Mouse (Mus musculus) liver, postnatal 0 days (tissue): ENCODE measurements around the gene Figla. TPM values are rescaled to one million over a fixed set of nuclear protein-coding genes. Genes with fewer than 3 reads are reported as not detected.

ENCODE experiments used
- ATAC-seq: fragments of 200-750 bp; cut with Nextera tagmentation; 2 replicates; pipeline ENCODE4 v1.8.0; 2017; ENCODE audit warnings: mild to moderate bottlenecking, moderate library complexity
- DNase-seq: peaks from one replicate; pipeline ENCODE4 v3.0.0-alpha.2; 2016
- H3K27ac ChIP-seq: fragments of 300-500 bp; sonication (generic); 2 replicates; pipeline ENCODE4 v1.5.1; 2014; ENCODE audit warnings: antibody characterized with exemption, moderate library complexity, mild to moderate bottlenecking, low read depth
- H3K27me3 ChIP-seq: fragments of 300-500 bp; sonication (generic); 2 replicates; pipeline ENCODE4 v1.6.1; 2014; ENCODE audit warnings: low read length, control low read depth, mixed read lengths; ENCODE audit not compliant: insufficient read depth
- H3K36me3 ChIP-seq: fragments of 300-500 bp; sonication (generic); replicated peaks from 2 replicates; pipeline ENCODE4 v1.6.1; 2014; ENCODE audit warnings: mild to moderate bottlenecking, control low read depth, low read length, moderate library complexity, mixed read lengths; ENCODE audit not compliant: insufficient read depth
- H3K4me1 ChIP-seq: fragments of 300-500 bp; sonication (generic); 2 replicates; pipeline ENCODE4 v1.6.1; 2014; ENCODE audit warnings: antibody characterized with exemption, mild to moderate bottlenecking, control low read depth; ENCODE audit not compliant: insufficient read depth
- H3K4me2 ChIP-seq: fragments of 300-500 bp; sonication (generic); 2 replicates; pipeline ENCODE4 v1.6.1; 2014; ENCODE audit warnings: low read depth, mild to moderate bottlenecking, low read length, moderate library complexity, mixed read lengths
- H3K4me3 ChIP-seq: fragments of 300-500 bp; sonication (generic); 2 replicates; pipeline ENCODE4 v1.5.1; 2014; ENCODE audit warnings: low read depth, low read length
- H3K9ac ChIP-seq: fragments of 300-500 bp; sonication (generic); replicated peaks from 2 replicates; pipeline ENCODE4 v1.6.1; 2014; ENCODE audit warnings: mild to moderate bottlenecking, moderate library complexity
- H3K9me3 ChIP-seq: fragments of 300-500 bp; sonication (generic); 2 replicates; pipeline ENCODE4 v1.6.1; 2016; ENCODE audit warnings: mild to moderate bottlenecking, control low read depth, low read length, mixed read lengths
- CTCF ChIP-seq: sonication (generic); IDR thresholded peaks from 2 replicates; pipeline ENCODE4 v1.5.1; 2016; ENCODE audit warnings: antibody characterized with exemption, low read depth
- EP300 ChIP-seq: IDR thresholded peaks from 2 replicates; pipeline ENCODE4 v1.6.1; 2016; ENCODE audit warnings: antibody characterized with exemption, low read depth, mild to moderate bottlenecking
- WGBS: fragments of 180-500 bp; shearing (Covaris S2); extraction: QIAGEN DNeasy Blood & Tissue Kit; methylation state at CpG from one replicate; pipeline ENCODE4 v1.1.7; 2014; ENCODE audit not compliant: insufficient replicate concordance; 5-methylcytosine and 5-hydroxymethylcytosine counted together
- polyA plus RNA-seq: library from polyadenylated mRNA; unstranded; fragments of >200 nt; fragmentation: Nextera tagmentation; extraction: Ambion mirVana; gene quantifications from 2 replicates; pipeline ENCODE4 v1.2.1, GENCODE M21; 2015

Figla gene
- polyA plus RNA-seq, 1 experiment from 2014 or later, result not detected

GRCm38 (mm10) chr6:86038901-86039300 is 22.9 kb downstream of the Figla start:
- no peak for DNase-seq
- Histone ChIP-seq H3K27ac (no peak overlapping the region), H3K36me3 (no peaks in the 10 kb centered on the region), H3K9me3 (no peaks in the 10 kb centered on the region), H3K4me2 (no peak overlapping the region), H3K4me3 (no peak overlapping the region), H3K4me1 (no peaks in the 10 kb centered on the region), H3K27me3 (no peaks in the 10 kb centered on the region), H3K9ac (no peak overlapping the region)
- TF ChIP-seq CTCF, result no peak
- TF ChIP-seq EP300, result no peak
- 42% methylated on average over 2 of the region's 2 CpGs for WGBS
- no peak for ATAC-seq

- TF ChIP-seq CTCF (no peak), EP300 (no peak)
- H3K27ac ChIP-seq, result no peak overlapping the region
- H3K27me3 ChIP-seq, result no peaks in the 10 kb centered on the region
- H3K4me3 ChIP-seq, result no peak overlapping the region
- H3K9me3 ChIP-seq, result no peaks in the 10 kb centered on the region
- 64% methylated on average over 1 of the region's 1 CpGs for WGBS
- no peaks in the 10 kb centered on the region for H3K36me3 ChIP-seq
- no peak overlapping the region for H3K9ac ChIP-seq
- DNase-seq, result no peak
- no peaks in the 10 kb centered on the region for H3K4me1 ChIP-seq
- no peak overlapping the region for H3K4me2 ChIP-seq
- ATAC-seq, result no peak
Observed at GRCm38 (mm10) chr6:86040140-86040539, 24.2 kb downstream of the Figla start.

GRCm38 (mm10) chr6:86047510-86047909 is 31.5 kb downstream of the Figla start:
- TF ChIP-seq CTCF (no peak), EP300 (no peak)
- Histone ChIP-seq H3K4me2 (no peak overlapping the region), H3K9me3 (no peaks in the 10 kb centered on the region), H3K4me1 (no peaks in the 10 kb centered on the region; the same call in 1 of the 2 replicates), H3K36me3 (no peaks in the 10 kb centered on the region), H3K27me3 (no peaks in the 10 kb centered on the region), H3K27ac (no peak overlapping the region), H3K9ac (no peak overlapping the region), H3K4me3 (no peak overlapping the region)
- 84% methylated on average over 11 of the region's 11 CpGs for WGBS
- no peak for DNase-seq
- ATAC-seq, result no peak

GRCm38 (mm10) chr6:86048509-86048908 is 32.5 kb downstream of the Figla start:
- no peak for DNase-seq
- Histone ChIP-seq H3K4me3 (no peak overlapping the region), H3K9ac (no peak overlapping the region), H3K9me3 (no peaks in the 10 kb centered on the region), H3K27ac (no peak overlapping the region), H3K4me1 (no peaks in the 10 kb centered on the region; the same call in 1 of the 2 replicates), H3K27me3 (no peaks in the 10 kb centered on the region), H3K36me3 (no peaks in the 10 kb centered on the region), H3K4me2 (no peak overlapping the region)
- ATAC-seq, result no peak
- TF ChIP-seq CTCF (no peak), EP300 (no peak)
- WGBS, result 80% methylated on average over 5 of the region's 5 CpGs

- H3K4me3 ChIP-seq, result no peak overlapping the region
- TF ChIP-seq EP300 (no peak), CTCF (no peak)
- no peak overlapping the region for H3K4me2 ChIP-seq
- no peak overlapping the region for H3K27ac ChIP-seq
- H3K9me3 ChIP-seq, result no peaks in the 10 kb centered on the region
- no peaks in the 10 kb centered on the region for H3K36me3 ChIP-seq
- WGBS, result 59% methylated on average over 6 of the region's 6 CpGs
- H3K27me3 ChIP-seq, result no peaks in the 10 kb centered on the region
- no peak overlapping the region for H3K9ac ChIP-seq
- H3K4me1 ChIP-seq, result no peaks in the 10 kb centered on the region; the same call in 1 of the 2 replicates
- DNase-seq (no peak), ATAC-seq (no peak)
Observed at GRCm38 (mm10) chr6:86050586-86051268, 34.8 kb downstream of the Figla start.

- no peaks in the 10 kb centered on the region for H3K27me3 ChIP-seq
- TF ChIP-seq EP300 (no peak), CTCF (no peak)
- WGBS, result 29% methylated on average over 7 of the region's 7 CpGs
- no peaks in the 10 kb centered on the region; the same call in 1 of the 2 replicates for H3K4me1 ChIP-seq
- no peak overlapping the region for H3K9ac ChIP-seq
- ATAC-seq (no peak), DNase-seq (no peak)
- H3K36me3 ChIP-seq, result no peaks in the 10 kb centered on the region
- no peaks in the 10 kb centered on the region for H3K9me3 ChIP-seq
- no peak overlapping the region for H3K4me3 ChIP-seq
- no peak overlapping the region for H3K27ac ChIP-seq
- H3K4me2 ChIP-seq, result no peak overlapping the region
Observed at GRCm38 (mm10) chr6:86052032-86052459, 36.1 kb downstream of the Figla start.

- ATAC-seq, result no peak
- Histone ChIP-seq H3K4me3 (no peak overlapping the region), H3K27ac (no peak overlapping the region), H3K27me3 (no peaks in the 10 kb centered on the region), H3K9ac (no peak overlapping the region), H3K4me1 (no peaks in the 10 kb centered on the region; the same call in 1 of the 2 replicates), H3K4me2 (no peak overlapping the region), H3K9me3 (no peaks in the 10 kb centered on the region), H3K36me3 (no peaks in the 10 kb centered on the region)
- WGBS, result 55% methylated on average over 4 of the region's 4 CpGs
- TF ChIP-seq CTCF (no peak), EP300 (no peak)
- DNase-seq, result no peak
Observed at GRCm38 (mm10) chr6:86052556-86052955, 36.6 kb downstream of the Figla start.
